ENCODE assay signal across 13 mouse cellular contexts in genomic region chr3:106788440-106788887, GRCm38 (mm10). TPM values are rescaled to one million over a fixed set of nuclear protein-coding genes. Genes with fewer than 3 reads are reported as not detected.
DNase-seq lines count a peak whose midpoint lies in the region; ATAC-seq and TF ChIP-seq lines count a peak whose summit lies in the region.
"Had no signal": no experiment of that assay in that cellular context is flagged by ENCODE, and none has a peak within 500 bp of the region (broad histone marks: within the 10 kb centered on the region; RNA-seq: fewer than 3 reads in every experiment).

No protein-coding gene starts in this region.

- no peak overlapping the region for H3K4me3 ChIP-seq in C2C12 (ENCODE audit: insufficient read depth, poor library complexity, severe bottlenecking)
- H3K4me3 ChIP-seq in megakaryocyte, embryonic 14.5 days (replicated peaks) = peak overlapping the region; percentile 83
- no peak overlapping the region for H3K4me3 ChIP-seq in intestine, embryonic 16.5 days (ENCODE audit: low read length)
- no peak overlapping the region for H3K4me3 ChIP-seq in intestine, postnatal 0 days (ENCODE audit: low read depth, low read length)
- H3K4me3 ChIP-seq: embryonic facial prominence, embryonic 12.5 days; limb, embryonic 15.5 days; neural tube, embryonic 12.5 days had no signal

- no peak overlapping the region for H3K9ac ChIP-seq in intestine, embryonic 16.5 days (ENCODE audit: low read depth, low read length)
- H3K9ac ChIP-seq in intestine, postnatal 0 days (ENCODE audit: low read depth, low read length) = no peak overlapping the region
- H3K9ac ChIP-seq: embryonic facial prominence, embryonic 12.5 days; limb, embryonic 15.5 days; neural tube, embryonic 12.5 days had no signal

- H3K27me3 ChIP-seq in C2C12 (ENCODE audit: control insufficient read depth, insufficient read depth, insufficient read length) = no peaks in the 10 kb centered on the region
- H3K27me3 ChIP-seq in megakaryocyte, embryonic 14.5 days (replicated peaks) = no peaks in the 10 kb centered on the region
- no peaks in the 10 kb centered on the region for H3K27me3 ChIP-seq in intestine, embryonic 16.5 days (replicated peaks; ENCODE audit: control insufficient read depth, insufficient read depth, low read length)
- H3K27me3 ChIP-seq in intestine, postnatal 0 days (replicated peaks; ENCODE audit: control insufficient read depth, insufficient read depth, low read length) = no peaks in the 10 kb centered on the region
- H3K27me3 ChIP-seq: embryonic facial prominence, embryonic 12.5 days; limb, embryonic 15.5 days; neural tube, embryonic 12.5 days had no signal

- WGBS in intestine, embryonic 16.5 days = 50% methylated on average over 2 of the region's 2 CpGs
- WGBS in intestine, postnatal 0 days = 53% methylated on average over 2 of the region's 2 CpGs

- no peaks in the 10 kb centered on the region for H3K36me3 ChIP-seq in C2C12 (ENCODE audit: control insufficient read depth, insufficient read depth)
- no peaks in the 10 kb centered on the region for H3K36me3 ChIP-seq in megakaryocyte, embryonic 14.5 days (replicated peaks; ENCODE audit: low read length)
- H3K36me3 ChIP-seq in intestine, embryonic 16.5 days (ENCODE audit: control insufficient read depth, insufficient read depth, low read length) = no peaks in the 10 kb centered on the region
- no peaks in the 10 kb centered on the region for H3K36me3 ChIP-seq in intestine, postnatal 0 days (ENCODE audit: control insufficient read depth, insufficient read depth)
- H3K36me3 ChIP-seq: embryonic facial prominence, embryonic 12.5 days; limb, embryonic 15.5 days; neural tube, embryonic 12.5 days had no signal

- no peak for ATAC-seq in intestine, embryonic 16.5 days
- no peak for ATAC-seq in intestine, postnatal 0 days

- H3K79me3 ChIP-seq in C2C12 (ENCODE audit: low read depth) = no peaks in the 10 kb centered on the region

- peak; percentile 38 for DNase-seq in kidney, adult 9 months
- no peak for DNase-seq in kidney, postnatal 25 days
- peak; percentile 85 for DNase-seq in T-cell, adult 2 months (ENCODE audit: low spot score)
- no peak for DNase-seq in embryo, embryonic 9.5 days (ENCODE audit: extremely low spot score)
- DNase-seq: gastrocnemius, postnatal 36 days had no signal

- no peak overlapping the region for H3ac ChIP-seq in C2C12 (ENCODE audit: control insufficient read depth, insufficient read length, low read depth)

- no peak overlapping the region for H3K4me2 ChIP-seq in intestine, embryonic 16.5 days (ENCODE audit: low read depth, low read length)
- no peak overlapping the region for H3K4me2 ChIP-seq in intestine, postnatal 0 days (replicated peaks; ENCODE audit: low read depth)
- H3K4me2 ChIP-seq: embryonic facial prominence, embryonic 12.5 days; limb, embryonic 15.5 days; neural tube, embryonic 12.5 days had no signal

- no peaks in the 10 kb centered on the region for H3K79me2 ChIP-seq in C2C12 (ENCODE audit: control insufficient read depth, insufficient read depth)

- TF ChIP-seq CTCF in C2C12 (IDR thresholded peaks at IDR 0.05; ENCODE audit: control insufficient read depth, insufficient read depth, insufficient read length) = no peak
- TF ChIP-seq CTCF in intestine, postnatal 0 days (IDR thresholded peaks at IDR 0.05; ENCODE audit: low read depth) = no peak

- no peak overlapping the region for H3K27ac ChIP-seq in intestine, embryonic 16.5 days (ENCODE audit: low read length)
- no peak overlapping the region for H3K27ac ChIP-seq in intestine, postnatal 0 days (ENCODE audit: low read depth, low read length)
- H3K27ac ChIP-seq: embryonic facial prominence, embryonic 12.5 days; limb, embryonic 15.5 days; neural tube, embryonic 12.5 days had no signal

- H3K9me3 ChIP-seq in megakaryocyte, embryonic 14.5 days = no peaks in the 10 kb centered on the region
- H3K9me3 ChIP-seq in intestine, embryonic 16.5 days (ENCODE audit: control insufficient read depth, low read length) = no peaks in the 10 kb centered on the region
- H3K9me3 ChIP-seq in intestine, postnatal 0 days (ENCODE audit: control insufficient read depth) = no peaks in the 10 kb centered on the region
- H3K9me3 ChIP-seq: embryonic facial prominence, embryonic 12.5 days; limb, embryonic 15.5 days; neural tube, embryonic 12.5 days had no signal

- peaks cover 34% of the 10 kb centered on the region for H3K4me1 ChIP-seq in megakaryocyte, embryonic 14.5 days
- H3K4me1 ChIP-seq in intestine, embryonic 16.5 days (ENCODE audit: control insufficient read depth, insufficient read depth, low read length) = no peaks in the 10 kb centered on the region
- H3K4me1 ChIP-seq in intestine, postnatal 0 days (replicated peaks; ENCODE audit: control insufficient read depth, insufficient read depth, low read length) = no peaks in the 10 kb centered on the region
- H3K4me1 ChIP-seq: embryonic facial prominence, embryonic 12.5 days; limb, embryonic 15.5 days; neural tube, embryonic 12.5 days had no signal

TF ChIP-seq in C2C12, 6 proteins besides CTCF, POLR2A, EP300 and RAD21:
- TF ChIP-seq FOSL1 (IDR thresholded peaks at IDR 0.05; ENCODE audit: insufficient read depth, low read length, poor library complexity, severe bottlenecking) = peak; percentile 47
- TF ChIP-seq MYOD1 (IDR thresholded peaks at IDR 0.05; ENCODE audit: control insufficient read depth, insufficient read length, low read depth) = no peak
- TF ChIP-seq MAX (IDR thresholded peaks at IDR 0.05) = no peak
- TF ChIP-seq CEBPB (IDR thresholded peaks at IDR 0.05; ENCODE audit: low read depth) = peak; percentile 47

RNA-seq across cellular contexts. Expression of gene Cd53, which starts 1.5 kb away (rescaled TPM):
- 4.3 TPM for polyA plus RNA-seq in C2C12 (2012; fragmentation: generic; extraction: Trizol)
- polyA plus RNA-seq in megakaryocyte, embryonic 14.5 days (2012; ENCODE audit: insufficient read depth, low replicate concordance) = 2.6 TPM in 1 of 2 replicates, not detected in the other
- polyA plus RNA-seq in intestine, embryonic 16.5 days (2015; fragmentation: Nextera tagmentation; extraction: Ambion mirVana) = 9.4 and 9.7 TPM in 2 replicates
- 7.5 and 8.0 TPM in 2 replicates for polyA plus RNA-seq in intestine, postnatal 0 days (2015; fragmentation: Nextera tagmentation; extraction: Ambion mirVana)

RNA-seq across cellular contexts. Expression of gene Olfr266, which starts 37.6 kb away (rescaled TPM):
- polyA plus RNA-seq in C2C12 (2012; fragmentation: generic; extraction: Trizol) = not detected
- polyA plus RNA-seq in megakaryocyte, embryonic 14.5 days (2012; ENCODE audit: insufficient read depth, low replicate concordance) = not detected in 2 replicates
- polyA plus RNA-seq in intestine, embryonic 16.5 days (2015; fragmentation: Nextera tagmentation; extraction: Ambion mirVana) = not detected in 2 replicates
- polyA plus RNA-seq in intestine, postnatal 0 days (2015; fragmentation: Nextera tagmentation; extraction: Ambion mirVana) = not detected in 2 replicates
- polyA plus RNA-seq: embryonic facial prominence, embryonic 12.5 days; large intestine, adult 2 months; limb, embryonic 15.5 days; neural tube, embryonic 12.5 days had no signal

Comparison
In these comparisons a context has a peak if more than half of its experiments do, and no peak if none do; other contexts are left out.
1. DNase-seq: peak in kidney, adult 9 months (single experiment) and T-cell, adult 2 months (single experiment); none in kidney, postnatal 25 days (0 of 2) and embryo, embryonic 9.5 days (single experiment).